Mouse (Mus musculus) forebrain, embryonic 12.5 days (tissue): Measurements from ENCODE around the gene Psmb3. TPM values are rescaled to one million over a fixed set of nuclear protein-coding genes. Genes with fewer than 3 reads are reported as not detected.

Experiments
- ATAC-seq: fragments of 200-750 bp; cut with Nextera tagmentation; 2 replicates; pipeline ENCODE4 v1.8.0; 2017; ENCODE audit warnings: moderate TSS enrichment; ENCODE audit not compliant: low FRiP score
- H3K27ac ChIP-seq: fragments of 300-500 bp; sonication (generic); 2 replicates; pipeline ENCODE4 v1.5.1; 2016; ENCODE audit warnings: mild to moderate bottlenecking
- H3K27me3 ChIP-seq: fragments of 300-500 bp; sonication (generic); 2 replicates; pipeline ENCODE4 v1.6.1; 2016; ENCODE audit warnings: mild to moderate bottlenecking
- H3K36me3 ChIP-seq: fragments of 300-500 bp; sonication (generic); replicated peaks from 2 replicates; pipeline ENCODE4 v1.6.1; 2016; ENCODE audit warnings: mild to moderate bottlenecking
- H3K4me1 ChIP-seq: fragments of 300-500 bp; sonication (generic); 2 replicates; pipeline ENCODE4 v1.6.1; 2016
- H3K4me2 ChIP-seq: fragments of 300-500 bp; sonication (generic); 2 replicates; pipeline ENCODE4 v1.6.1; 2016; ENCODE audit warnings: mild to moderate bottlenecking, moderate library complexity
- H3K4me3 ChIP-seq: fragments of 300-500 bp; sonication (generic); replicated peaks from 2 replicates; pipeline ENCODE4 v1.5.1; 2016; ENCODE audit warnings: mild to moderate bottlenecking
- H3K9ac ChIP-seq: fragments of 300-500 bp; sonication (generic); 2 replicates; pipeline ENCODE4 v1.6.1; 2016; ENCODE audit warnings: mild to moderate bottlenecking
- H3K9me3 ChIP-seq: fragments of 300-500 bp; sonication (generic); 2 replicates; pipeline ENCODE4 v1.6.1; 2016
- WGBS: fragments of 180-500 bp; shearing (Covaris S2); methylation state at CpG from one replicate; pipeline ENCODE4 v1.1.7; 2016; 5-methylcytosine and 5-hydroxymethylcytosine counted together
- microRNA-seq: library from miRNA; unstranded; fragments of <30 nt; microRNA quantifications from one replicate; pipeline ENCODE4, GENCODE M21; 2017
- polyA plus RNA-seq: library from polyadenylated mRNA; unstranded; fragments of >200 nt; fragmentation: Nextera tagmentation; extraction: Ambion mirVana; gene quantifications from 2 replicates; pipeline ENCODE4 v1.2.1, GENCODE M21; 2016

Psmb3 gene
- polyA plus RNA-seq, 1 experiment from 2014 or later: 457 TPM

GRCm38 (mm10) chr11:97753277-97753676 lies 50.1 kb downstream of the Psmb3 start:
- no peak overlapping the region for H3K4me3 ChIP-seq
- 94% methylated on average over 8 of the region's 8 CpGs for WGBS

GRCm38 (mm10) chr11:97758125-97758524 lies 54.9 kb downstream of the Psmb3 start:
- no peak for ATAC-seq
- Histone ChIP-seq H3K4me2 (no peak overlapping the region), H3K27ac (no peak overlapping the region), H3K36me3 (peaks cover 80% of the 10 kb centered on the region), H3K9ac (no peak overlapping the region), H3K27me3 (no peaks in the 10 kb centered on the region), H3K4me1 (no peaks in the 10 kb centered on the region), H3K9me3 (no peaks in the 10 kb centered on the region), H3K4me3 (no peak overlapping the region)
- 91% methylated on average over 1 of the region's 1 CpGs for WGBS

More at GRCm38 (mm10) chr11:97753277-97753676, 50.1 kb downstream of the Psmb3 start:
- Histone ChIP-seq H3K27me3 (no peaks in the 10 kb centered on the region), H3K36me3 (peaks cover 86% of the 10 kb centered on the region), H3K9me3 (no peaks in the 10 kb centered on the region), H3K4me1 (no peaks in the 10 kb centered on the region), H3K9ac (no peak overlapping the region), H3K27ac (no peak overlapping the region), H3K4me2 (no peak overlapping the region)
- ATAC-seq: no peak

- H3K27ac ChIP-seq: no peak overlapping the region
- H3K4me3 ChIP-seq: no peak overlapping the region
- H3K9me3 ChIP-seq: no peaks in the 10 kb centered on the region
- H3K9ac ChIP-seq: no peak overlapping the region
- peaks cover 78% of the 10 kb centered on the region for H3K36me3 ChIP-seq
- no peak overlapping the region for H3K4me2 ChIP-seq
- H3K27me3 ChIP-seq: no peaks in the 10 kb centered on the region
- WGBS: 90% methylated on average over 6 of the region's 6 CpGs
- H3K4me1 ChIP-seq: no peaks in the 10 kb centered on the region
- ATAC-seq: no peak
Measured at GRCm38 (mm10) chr11:97758942-97759341, 55.7 kb downstream of the Psmb3 start.

- H3K4me1 ChIP-seq: peaks cover 18% of the 10 kb centered on the region
- no peak overlapping the region for H3K9ac ChIP-seq
- H3K4me2 ChIP-seq: no peak overlapping the region
- no peak overlapping the region for H3K4me3 ChIP-seq
- no peaks in the 10 kb centered on the region for H3K9me3 ChIP-seq
- no peak for ATAC-seq
- H3K36me3 ChIP-seq: peaks cover 63% of the 10 kb centered on the region
- no peaks in the 10 kb centered on the region for H3K27me3 ChIP-seq
- no peak overlapping the region for H3K27ac ChIP-seq
Measured at GRCm38 (mm10) chr11:97761638-97762037, 58.4 kb downstream of the Psmb3 start.

Small RNA genes lying within 50 kb of the gene (microRNA-seq; reads per million reads assigned to microRNA genes)
- gene Gm24158 (1.9 reads per million), gene Mir6927 (not detected), gene Mir8102 (0.73 reads per million)

Other genes starting within 250 kb of the Psmb3 start
- 0.50 and 0.79 TPM in 2 replicates for gene 4933428G20Rik, start 203.1 kb upstream of the Psmb3 start, polyA plus RNA-seq
- gene Srcin1, start 127.2 kb upstream of the Psmb3 start, polyA plus RNA-seq: 5.2 and 5.7 TPM in 2 replicates
- 10.0 and 11.9 TPM in 2 replicates for gene Epop, start 73.7 kb upstream of the Psmb3 start, polyA plus RNA-seq
- 3.3 and 3.7 TPM in 2 replicates for gene Mllt6, start 40.0 kb upstream of the Psmb3 start, polyA plus RNA-seq
- 13.2 and 14.9 TPM in 2 replicates for gene Cisd3, start 17.6 kb upstream of the Psmb3 start, polyA plus RNA-seq
- gene Pcgf2, start 2.9 kb upstream of the Psmb3 start, polyA plus RNA-seq: 24.2 TPM in 2 replicates
- gene Pip4k2b, start 41.3 kb downstream of the Psmb3 start, polyA plus RNA-seq: 2.7 and 2.8 TPM in 2 replicates
- gene Cwc25, start 63.2 kb downstream of the Psmb3 start, polyA plus RNA-seq: 21.5 and 22.4 TPM in 2 replicates
- 0.55 and 1.0 TPM in 2 replicates for gene 1700001P01Rik, start 72.5 kb downstream of the Psmb3 start, polyA plus RNA-seq
- gene Rpl23, start 79.0 kb downstream of the Psmb3 start, polyA plus RNA-seq: 392 and 426 TPM in 2 replicates
- 103 and 109 TPM in 2 replicates for gene Lasp1, start 95.6 kb downstream of the Psmb3 start, polyA plus RNA-seq
- 15.1 and 17.0 TPM in 2 replicates for gene B230217C12Rik, start 137.4 kb downstream of the Psmb3 start, polyA plus RNA-seq
- gene Fbxo47, start 180.8 kb downstream of the Psmb3 start, polyA plus RNA-seq: 0.60 and 0.91 TPM in 2 replicates